Mouse (Mus musculus) brain, embryonic 14.5 days (tissue): ENCODE results near the gene Trib2. TPM values are rescaled to one million over a fixed set of nuclear protein-coding genes. Genes with fewer than 3 reads are reported as not detected.

Experiments used
- DNase-seq: peaks from one replicate; pipeline ENCODE4 v3.0.0-alpha.2; 2011; ENCODE audit warnings: low read depth
- CTCF ChIP-seq: fragments of 200-500 bp; IDR thresholded peaks from 2 replicates; pipeline ENCODE4 v1.5.1; 2012; ENCODE audit warnings: inconsistent platforms, mild to moderate bottlenecking, moderate library complexity, borderline replicate concordance; ENCODE audit not compliant: insufficient read depth, insufficient read length; ENCODE audit errors: extremely low read depth
- POLR2A ChIP-seq: fragments of 200-500 bp; IDR thresholded peaks from 2 replicates; pipeline ENCODE4 v1.6.1; 2012; ENCODE audit warnings: mild to moderate bottlenecking, inconsistent platforms, borderline replicate concordance; ENCODE audit not compliant: poor library complexity, insufficient read depth, insufficient read length, severe bottlenecking; ENCODE audit errors: extremely low read depth
- polyA plus RNA-seq: library from polyadenylated mRNA; depleted of rRNA; stranded (reverse); fragments of >200 nt; gene quantifications from 2 replicates; pipeline ENCODE4 v1.2.3, GENCODE M21; 2012

The Trib2 gene
- polyA plus RNA-seq, 1 experiment: 113 TPM

DNA sequence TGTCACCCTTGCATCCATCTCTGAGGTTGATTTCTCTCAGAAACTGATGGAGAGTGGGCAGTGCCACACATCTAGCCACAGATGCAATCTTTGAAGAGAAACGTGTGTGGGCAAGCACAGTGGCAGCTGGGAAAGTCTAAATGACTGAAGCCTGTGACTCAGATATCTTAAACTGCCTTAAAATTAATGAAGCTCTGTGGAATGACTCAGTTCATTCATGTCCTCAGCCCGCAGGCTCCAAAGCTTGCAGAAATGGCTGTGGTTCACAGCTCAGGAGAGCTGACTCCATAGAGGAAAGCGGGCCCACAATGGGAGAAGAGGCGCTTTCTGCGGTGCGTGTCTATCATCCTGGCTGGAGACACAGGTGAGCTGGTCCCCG is 15.9 kb upstream of the Trib2 start:
- no peak for DNase-seq
- TF ChIP-seq POLR2A (no peak), CTCF (no peak)

- no peak for TF ChIP-seq POLR2A
- TF ChIP-seq CTCF: no peak
Measured at GRCm38 (mm10) chr12:15831941-15832673, 15.4 kb upstream of the Trib2 start.

DNA sequence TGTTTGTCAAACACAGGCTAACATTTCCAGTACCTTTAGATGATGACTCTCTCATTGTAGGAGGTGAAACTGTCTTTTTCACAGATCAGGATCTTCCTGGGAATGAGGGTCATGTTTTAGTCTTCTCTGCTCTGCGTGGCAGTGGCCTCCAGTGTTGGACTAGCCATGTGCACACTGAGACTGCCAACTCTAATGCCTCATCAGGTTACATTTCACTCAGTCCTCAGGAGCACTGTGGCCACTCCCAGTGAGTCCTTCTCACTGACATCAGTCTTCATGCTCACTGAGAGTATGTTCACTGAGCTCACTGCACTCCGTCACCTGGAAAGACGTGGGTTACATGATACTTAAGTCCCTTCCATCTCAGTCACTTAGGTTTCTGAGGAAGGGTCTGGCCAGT is 14.0 kb upstream of the Trib2 start:
- DNase-seq: no peak
- TF ChIP-seq CTCF: no peak
- TF ChIP-seq POLR2A: no peak

More at GRCm38 (mm10) chr12:15831941-15832673, 15.4 kb upstream of the Trib2 start:
- no peak for DNase-seq

GRCm38 (mm10) chr12:15828815-15829398 is 12.2 kb upstream of the Trib2 start:
- TF ChIP-seq CTCF (no peak), POLR2A (no peak)
- no peak for DNase-seq

DNA sequence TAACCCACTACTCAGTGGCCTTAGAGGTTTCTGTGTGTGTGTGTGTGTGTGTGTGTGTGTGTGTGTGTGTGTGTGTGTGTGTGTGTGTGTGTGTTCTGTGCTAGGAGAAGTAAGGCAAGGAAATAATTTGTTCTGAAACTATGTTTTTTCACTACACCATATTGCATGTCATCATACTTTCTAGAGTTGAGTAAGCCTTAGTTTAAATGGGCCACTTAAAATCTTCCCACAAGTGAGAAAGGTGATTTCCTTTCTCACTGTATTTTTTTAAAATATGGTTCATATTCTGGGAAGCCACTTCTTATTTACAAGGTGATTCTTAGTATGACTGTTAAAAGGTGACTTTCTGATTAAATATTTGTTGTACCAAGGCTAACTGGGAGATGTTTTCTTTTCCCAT is 4.3 kb upstream of the Trib2 start:
- TF ChIP-seq POLR2A: no peak
- TF ChIP-seq CTCF: no peak

GRCm38 (mm10) chr12:15817365-15817764 is 643 bp upstream of the Trib2 start:
- DNase-seq: no peak
- TF ChIP-seq CTCF (no peak), POLR2A (no peak)

More for the DNA sequence above, 4.3 kb upstream of the Trib2 start:
- no peak for DNase-seq

DNA sequence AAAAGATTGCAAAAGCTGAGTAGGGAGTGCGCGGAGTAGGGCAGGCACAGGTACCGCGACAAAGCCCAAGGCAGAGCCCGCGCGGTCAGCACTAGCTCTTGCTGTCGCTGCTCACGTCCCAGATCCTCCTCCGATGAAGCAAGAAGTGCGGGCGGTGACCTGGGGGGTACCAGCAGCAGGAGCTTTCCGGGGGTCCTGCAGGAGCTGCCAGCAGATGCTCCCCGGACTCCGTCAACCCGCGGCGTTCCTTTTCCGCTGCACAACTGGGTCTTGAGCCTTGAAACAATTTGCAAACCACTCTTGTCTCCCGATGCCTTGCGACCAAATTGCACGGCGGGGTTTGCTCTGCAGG is 492 bp downstream of the Trib2 start:
- no peak for DNase-seq
- TF ChIP-seq POLR2A: peak; percentile 5; the same call in 1 of the 2 replicates
- TF ChIP-seq CTCF: no peak

DNA sequence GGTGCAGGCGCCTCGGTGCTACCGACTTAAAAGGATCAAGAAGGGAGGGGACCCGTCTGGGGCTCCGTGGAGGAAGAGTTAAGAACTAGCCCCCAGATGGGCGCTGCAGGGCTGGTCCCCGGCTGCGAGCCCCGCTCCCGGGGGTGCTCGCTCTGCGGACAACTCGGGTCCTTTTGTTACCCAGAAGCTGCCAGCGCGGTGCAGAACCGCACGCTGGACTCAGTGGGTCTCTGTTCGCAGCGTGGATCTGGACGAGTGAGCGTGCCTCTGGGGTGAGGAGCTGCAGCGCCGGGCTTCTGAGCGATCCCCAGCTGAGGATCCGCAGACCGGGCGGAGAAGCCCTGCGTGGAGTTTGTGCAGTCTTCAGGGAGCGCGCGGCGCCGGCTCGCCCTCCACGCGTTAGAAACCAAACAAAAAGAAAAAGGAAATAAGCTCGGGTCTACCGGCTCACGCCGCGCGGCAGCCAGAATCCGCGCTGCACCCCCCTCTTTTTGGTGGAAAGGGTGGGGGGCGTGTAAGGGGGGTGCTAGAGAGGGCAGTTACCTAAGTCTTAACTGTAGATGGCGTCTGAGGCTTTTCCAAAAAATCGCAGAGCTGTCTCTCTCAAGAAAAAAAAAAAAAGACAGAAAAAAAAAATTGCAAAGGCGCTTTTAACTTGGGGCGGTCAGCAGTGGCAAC is 1.0 kb downstream of the Trib2 start:
- peak; percentile 26; the same call in 1 of the 2 replicates for TF ChIP-seq POLR2A
- TF ChIP-seq CTCF: peak; percentile 45; the same call in 1 of the 2 replicates
- peak; percentile 96 for DNase-seq

DNA sequence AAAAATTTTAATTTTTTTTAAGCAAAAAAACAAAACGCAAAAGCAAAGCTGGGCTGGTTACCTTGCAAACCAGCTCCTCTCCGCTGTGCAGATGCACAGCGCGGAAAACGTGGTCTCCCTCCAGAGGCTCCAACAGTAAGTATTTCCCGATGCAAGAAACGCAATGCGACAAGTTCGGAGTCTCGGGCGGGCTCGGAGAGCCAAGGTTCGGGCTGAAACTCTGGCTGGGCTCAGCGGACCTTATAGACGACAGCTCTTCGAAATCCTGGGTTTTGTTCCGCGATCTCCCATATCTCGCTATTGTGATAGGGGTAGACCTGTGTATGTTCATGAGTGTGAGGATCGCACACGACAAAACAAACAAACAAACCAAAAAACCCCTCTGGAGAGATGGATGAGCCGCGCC is 1.5 kb downstream of the Trib2 start:
- DNase-seq: peak; percentile 80
- no peak for TF ChIP-seq CTCF
- no peak for TF ChIP-seq POLR2A

DNA sequence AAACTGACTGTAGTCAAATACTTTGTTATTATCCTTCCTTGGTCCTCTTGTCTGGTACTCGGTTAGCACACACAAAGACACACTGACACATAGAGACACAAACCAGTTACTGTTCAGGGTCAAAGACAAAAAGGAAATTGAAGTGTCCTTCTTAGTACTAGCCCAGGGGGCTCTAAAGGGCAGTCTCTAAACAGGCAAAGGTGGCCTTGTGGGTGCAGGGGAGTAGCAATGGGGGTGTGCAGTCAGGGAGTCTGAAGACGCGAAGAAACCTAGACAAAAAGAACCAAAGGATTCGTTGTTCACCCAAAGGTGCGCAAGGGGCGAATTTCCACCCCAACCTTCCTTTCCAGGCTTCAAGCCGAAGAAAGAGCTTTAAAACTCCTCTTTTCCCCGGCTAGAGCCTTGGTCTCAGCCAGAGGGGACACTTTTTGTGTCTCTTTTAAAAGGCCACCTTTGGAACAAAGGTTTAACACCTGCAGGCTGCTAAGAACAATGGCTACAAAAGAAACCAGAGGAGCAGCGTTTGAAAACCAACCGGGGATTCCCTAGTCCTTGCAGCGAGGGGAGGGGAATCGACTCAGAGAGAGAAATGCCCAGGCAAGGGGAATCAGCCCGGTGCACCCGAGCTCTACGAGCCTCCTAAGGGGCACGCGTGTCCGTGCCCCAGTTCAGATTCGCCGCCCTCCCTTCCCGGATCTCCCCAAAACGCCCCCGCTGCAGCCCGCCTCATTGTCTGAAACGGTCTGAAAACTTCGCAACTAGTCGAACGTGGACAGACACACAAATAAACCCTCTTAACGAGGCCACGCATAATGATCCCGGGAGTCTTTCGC is 2.3 kb downstream of the Trib2 start:
- no peak for TF ChIP-seq CTCF
- 0 out of 2 replicates have a peak, but pooled peaks have one; percentile 5 for TF ChIP-seq POLR2A
- peak; percentile 72 for DNase-seq

GRCm38 (mm10) chr12:15813819-15814165 is 2.9 kb downstream of the Trib2 start:
- no peak for TF ChIP-seq POLR2A

DNA sequence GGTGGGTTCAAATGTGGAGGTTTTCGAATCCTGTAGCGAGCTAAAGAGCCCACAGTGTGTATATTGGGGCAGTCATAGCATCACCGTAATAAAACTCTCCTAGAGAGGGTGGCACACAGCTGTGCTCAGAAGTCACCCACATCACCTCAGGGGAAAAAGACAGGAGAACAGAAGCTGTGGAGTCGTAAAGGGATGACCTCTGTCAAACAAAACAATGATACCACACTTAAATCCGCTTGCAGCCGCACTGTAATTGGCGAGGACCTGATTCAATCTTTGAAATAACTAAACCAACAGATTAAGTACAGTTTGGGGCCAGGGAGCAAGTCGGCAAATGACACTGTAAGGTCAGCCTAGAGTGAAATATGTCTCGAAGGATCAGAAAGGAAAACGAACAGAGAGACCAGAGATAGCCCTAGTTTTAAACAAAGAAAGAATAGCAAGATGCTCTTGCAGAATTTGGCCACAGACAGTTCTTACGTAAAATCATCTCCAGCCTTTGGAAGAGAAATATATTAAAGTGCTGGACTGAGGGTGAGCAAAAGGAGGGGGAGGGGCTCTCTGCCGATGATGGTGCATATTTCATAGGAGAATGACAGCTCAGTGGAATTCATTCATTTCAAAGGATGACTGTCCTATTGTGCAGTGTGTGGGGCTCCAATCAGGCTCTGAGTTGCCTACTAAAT is 3.4 kb downstream of the Trib2 start:
- TF ChIP-seq CTCF: no peak
- TF ChIP-seq POLR2A: no peak

More at GRCm38 (mm10) chr12:15813819-15814165, 2.9 kb downstream of the Trib2 start:
- no peak for DNase-seq

DNA sequence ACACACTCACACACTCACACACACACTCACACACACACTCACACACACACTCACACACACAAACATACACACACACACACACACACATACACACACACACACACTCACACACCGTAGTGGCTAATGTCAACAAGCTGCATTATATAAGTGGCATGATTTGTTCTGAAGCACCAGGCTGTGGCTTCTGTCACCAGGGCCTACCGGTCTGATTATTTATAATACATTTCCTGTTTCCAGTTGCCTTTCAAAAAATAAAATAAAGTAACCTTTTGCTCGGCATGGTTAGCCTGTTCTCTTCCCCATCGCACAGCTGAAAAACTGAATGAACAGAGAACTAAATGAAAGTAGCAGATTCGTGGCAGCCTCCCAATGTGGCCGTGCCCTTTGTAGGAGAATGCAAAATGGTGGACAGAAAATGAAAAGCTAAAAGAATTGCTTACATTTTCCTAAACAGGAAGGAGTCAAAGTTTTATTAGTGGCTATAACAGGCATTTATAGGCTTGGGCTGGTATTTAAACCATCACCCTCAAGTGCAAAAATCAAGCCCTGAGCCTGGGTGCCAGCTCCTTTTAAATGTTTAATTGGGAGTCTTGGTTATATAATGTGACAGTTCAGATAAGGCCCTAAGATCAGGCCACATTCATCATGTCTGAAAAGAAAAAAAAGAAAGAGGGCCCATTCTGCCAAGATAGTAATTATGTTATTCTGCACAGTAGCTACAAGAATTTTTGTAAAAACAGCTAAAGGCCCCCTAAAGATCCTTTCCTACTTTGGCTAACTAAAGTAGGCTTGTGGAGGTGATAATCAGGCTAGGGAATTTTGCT is 4.4 kb downstream of the Trib2 start:
- DNase-seq: peak; percentile 68
- no peak for TF ChIP-seq POLR2A
- no peak for TF ChIP-seq CTCF

More for the DNA sequence above, 3.4 kb downstream of the Trib2 start:
- DNase-seq: peak; percentile 88
